Mouse (Mus musculus): ENCODE measurements around the gene Hspa1b. TPM values are rescaled to one million over a fixed set of nuclear protein-coding genes. Genes with fewer than 3 reads are reported as not detected.
"Not testable (repeated sequence)": the region's sequence is repeated elsewhere in the genome, so short reads cannot be mapped to it uniquely, and the experiment has no call there.

Gene Hspa1b
- total RNA-seq, 4 experiments from 2014 or later = 1.4 to 5.5 (median 2.6) TPM

DNA sequence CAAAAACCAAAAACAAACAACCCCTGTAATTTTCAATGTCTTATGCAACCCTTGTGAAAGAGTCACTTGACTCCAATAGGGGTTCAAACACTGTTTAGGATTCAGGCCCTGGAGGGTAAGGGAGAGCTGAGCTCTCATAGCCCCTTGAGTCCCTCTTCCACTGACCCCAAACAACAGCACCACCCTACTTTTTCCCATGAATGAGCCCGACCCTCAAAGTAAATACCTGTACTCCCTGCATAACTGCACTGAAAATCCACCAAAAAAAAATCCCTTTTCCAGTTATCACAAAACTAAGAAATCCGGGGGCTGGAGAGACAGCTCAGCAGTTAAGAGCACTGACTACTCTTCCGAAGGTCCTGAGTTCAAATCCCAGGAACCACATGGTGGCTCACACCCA, 3.2 kb downstream of the Hspa1b start:
- no peak for DNase-seq (ENCODE audit: low spot score)

DNA sequence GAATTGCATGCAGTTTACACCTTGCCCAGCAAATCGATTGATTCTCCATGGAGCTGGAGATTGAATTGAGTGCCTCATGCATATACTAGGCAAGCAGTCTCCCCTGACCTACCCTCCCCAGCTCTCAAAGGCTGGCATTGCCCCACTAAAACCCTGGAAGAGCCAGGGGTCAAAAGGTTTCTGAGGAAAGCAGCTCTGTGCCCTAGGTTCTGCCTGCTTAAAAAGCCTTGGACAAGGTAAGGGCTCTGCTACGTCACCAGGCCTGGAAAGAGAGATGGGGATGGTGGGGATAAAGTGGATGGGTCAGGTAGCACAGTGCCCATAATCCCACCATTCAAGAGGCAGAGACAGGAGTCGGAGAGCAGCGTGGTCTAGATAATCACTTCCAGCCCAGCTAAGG, 4.2 kb downstream of the Hspa1b start:
- no peak for DNase-seq (ENCODE audit: low spot score)

DNA sequence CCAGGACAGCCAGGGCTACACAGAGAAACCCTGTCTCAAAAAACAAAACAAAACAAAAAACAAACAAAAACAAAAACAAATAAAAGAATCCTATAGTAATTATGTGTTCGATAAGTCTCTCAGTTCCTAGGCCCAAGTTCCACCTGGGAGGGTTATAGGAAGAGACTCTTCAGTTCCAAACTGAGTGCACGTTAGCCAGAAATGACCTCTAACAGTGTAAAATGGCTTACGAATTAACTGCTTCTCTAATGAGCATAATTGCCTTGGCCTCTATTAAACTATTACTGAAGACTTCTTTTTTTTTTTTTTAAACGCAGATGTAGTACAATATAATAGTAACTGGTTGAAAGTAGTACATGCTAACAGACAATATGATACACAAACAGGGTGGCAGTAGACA, 5.1 kb downstream of the Hspa1b start:
- no peak for DNase-seq (ENCODE audit: low spot score)

- DNase-seq (ENCODE audit: low spot score) = no peak
Measured at GRCm38 (mm10) chr17:34953258-34953657, 5.8 kb downstream of the Hspa1b start.

- DNase-seq (ENCODE audit: low spot score) = peak; percentile 88
Measured at GRCm38 (mm10) chr17:34952378-34953040, 6.5 kb downstream of the Hspa1b start.

- no peak for DNase-seq (ENCODE audit: low spot score)
Measured at GRCm38 (mm10) chr17:34951636-34952377, 7.2 kb downstream of the Hspa1b start.

GRCm38 (mm10) chr17:34950514-34951455, 8.3 kb downstream of the Hspa1b start:
- DNase-seq (ENCODE audit: low spot score) = no peak

DNA sequence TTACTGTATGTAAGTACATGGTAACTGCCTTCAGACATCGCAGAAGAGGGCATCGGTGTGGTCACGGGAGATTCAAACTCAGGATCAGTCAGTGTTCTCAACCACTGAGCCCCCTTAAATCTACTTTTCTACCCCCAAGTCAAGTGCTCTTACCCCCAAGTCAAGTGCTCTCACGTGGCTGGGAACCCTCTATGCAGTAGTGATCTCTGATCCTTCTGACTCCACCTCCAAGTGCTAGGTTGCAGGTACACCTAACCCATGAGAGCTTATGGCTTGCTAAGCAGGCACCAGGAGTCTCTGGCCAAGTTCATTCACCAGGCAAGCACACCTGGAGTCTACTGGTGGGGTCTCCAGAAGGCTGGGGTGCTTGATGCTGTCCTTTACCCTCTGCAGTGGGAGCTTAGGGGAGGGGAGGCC, 9.5 kb downstream of the Hspa1b start:
- no peak for DNase-seq (ENCODE audit: low spot score)

GRCm38 (mm10) chr17:34948721-34949552, 10.1 kb downstream of the Hspa1b start:
- not testable (repeated sequence) for DNase-seq (ENCODE audit: low spot score)

GRCm38 (mm10) chr17:34947606-34948005, 11.4 kb downstream of the Hspa1b start:
- no peak for DNase-seq (ENCODE audit: low spot score)

DNA sequence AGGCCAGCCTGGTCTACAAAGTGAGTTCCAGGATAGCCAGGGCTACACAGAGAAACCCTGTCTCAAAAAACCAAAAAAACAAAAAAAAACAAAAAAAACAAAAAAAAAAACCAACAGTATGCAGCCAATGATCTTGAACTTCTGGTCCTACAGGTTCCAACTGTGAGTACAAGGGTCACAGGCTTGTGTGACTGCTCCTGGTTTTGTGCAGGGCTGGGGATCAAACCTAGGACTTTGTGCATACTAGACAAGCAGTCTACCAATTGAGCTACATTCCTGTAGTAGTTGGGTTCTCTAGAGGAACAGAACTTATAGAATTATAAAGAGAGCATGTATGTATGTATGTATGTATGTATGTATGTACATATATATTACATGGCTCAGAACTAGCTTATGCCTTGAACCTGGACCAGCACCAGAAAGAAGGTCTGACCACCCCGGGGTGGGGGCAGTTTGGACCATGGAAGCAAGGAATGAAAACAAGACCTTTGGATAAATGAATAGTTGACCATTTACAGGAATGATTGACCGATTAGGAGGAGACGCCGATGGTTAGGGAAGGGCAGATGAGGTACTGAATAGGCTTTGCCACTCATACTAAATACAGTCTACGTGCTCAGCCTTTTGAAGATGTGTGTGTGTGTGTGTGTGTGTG, 12.4 kb downstream of the Hspa1b start:
- DNase-seq (ENCODE audit: low spot score) = no peak

DNA sequence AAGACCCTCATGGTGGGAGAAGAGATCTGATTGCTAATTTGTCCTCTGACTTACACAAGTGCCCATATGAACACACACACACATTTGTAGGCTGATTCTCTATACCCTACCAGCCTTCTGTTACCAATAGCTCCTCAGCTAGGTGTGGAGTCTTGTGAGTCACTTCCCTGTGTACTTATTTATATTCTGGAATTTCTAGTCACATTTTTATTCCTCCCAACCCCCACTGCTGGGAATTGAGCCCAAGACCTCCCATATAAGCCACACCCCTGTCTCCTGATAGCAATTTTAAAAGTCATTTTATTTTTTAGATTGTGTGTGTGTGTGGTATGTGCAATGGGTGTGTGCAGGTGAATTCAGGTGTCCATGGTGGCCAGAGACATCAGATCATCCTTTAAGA, 14.7 kb downstream of the Hspa1b start:
- DNase-seq (ENCODE audit: low spot score) = no peak

DNA sequence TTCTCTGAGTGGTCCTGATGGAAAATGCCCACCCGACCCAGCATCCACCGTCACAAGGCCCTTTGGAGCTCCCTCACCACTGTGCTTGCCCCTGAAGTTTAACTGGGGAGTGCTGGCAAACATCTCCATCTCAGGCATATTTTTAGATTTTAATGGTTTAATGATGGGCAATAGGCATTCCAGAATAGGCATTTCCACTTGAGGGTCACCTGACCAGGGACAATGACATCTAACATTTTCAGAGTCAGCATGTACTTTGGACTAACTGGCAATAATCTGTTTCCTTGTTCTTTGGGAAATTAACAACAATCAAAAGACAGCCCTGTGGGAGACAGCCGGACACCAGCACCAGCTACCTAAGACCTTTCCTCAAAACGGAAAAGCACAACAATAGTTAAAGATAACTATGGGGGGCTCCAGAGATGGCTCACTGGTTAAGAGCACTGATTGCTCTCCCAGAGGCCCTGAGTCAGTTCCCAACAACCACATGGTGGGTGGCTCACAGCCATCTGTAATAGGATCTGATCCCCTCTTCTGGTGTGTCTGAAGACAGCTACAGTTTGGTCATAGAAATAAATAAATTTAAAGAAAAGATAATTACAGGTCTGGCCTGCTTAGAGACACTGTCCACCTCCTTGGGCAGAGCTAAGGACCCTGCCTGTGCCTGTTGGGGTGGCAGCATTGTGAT, 15.8 kb downstream of the Hspa1b start:
- no peak for DNase-seq (ENCODE audit: low spot score)

GRCm38 (mm10) chr17:34941344-34942041, 17.5 kb downstream of the Hspa1b start:
- DNase-seq (ENCODE audit: low spot score) = peak; percentile 45

DNA sequence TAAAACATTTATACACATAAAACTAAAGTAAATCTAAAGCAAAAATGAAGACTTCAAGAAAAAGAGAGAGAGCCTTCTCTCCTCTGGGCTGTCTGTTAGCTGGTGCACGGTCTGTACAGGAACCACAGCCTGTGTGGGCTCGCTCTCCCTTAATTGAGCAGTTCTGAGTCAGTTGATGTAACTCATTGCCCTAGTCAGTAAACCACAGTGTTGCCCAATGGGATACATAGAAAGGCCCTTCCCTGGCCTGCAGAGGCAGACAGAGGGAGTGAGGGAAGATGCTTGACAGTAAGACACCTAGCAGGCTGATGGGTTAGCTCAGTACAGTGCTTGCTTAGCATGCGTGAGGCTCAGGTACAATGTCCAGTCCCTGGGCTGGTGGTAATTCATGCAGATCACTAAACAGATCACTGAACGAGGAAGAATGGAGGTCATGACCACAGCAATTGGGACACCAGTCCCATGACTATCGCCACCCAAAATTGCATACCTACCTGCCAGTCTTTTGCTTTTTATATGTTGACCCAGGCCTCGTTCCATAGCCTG, 21.0 kb downstream of the Hspa1b start:
- no peak for DNase-seq (ENCODE audit: low spot score)

- DNase-seq (ENCODE audit: low spot score) = peak; percentile 31
Measured at GRCm38 (mm10) chr17:34934830-34935229, 24.2 kb downstream of the Hspa1b start.

- DNase-seq (ENCODE audit: low spot score) = no peak
Measured at GRCm38 (mm10) chr17:34934031-34934430, 25.0 kb downstream of the Hspa1b start.

GRCm38 (mm10) chr17:34932287-34932686, 26.8 kb downstream of the Hspa1b start:
- DNase-seq (ENCODE audit: low spot score) = no peak

DNA sequence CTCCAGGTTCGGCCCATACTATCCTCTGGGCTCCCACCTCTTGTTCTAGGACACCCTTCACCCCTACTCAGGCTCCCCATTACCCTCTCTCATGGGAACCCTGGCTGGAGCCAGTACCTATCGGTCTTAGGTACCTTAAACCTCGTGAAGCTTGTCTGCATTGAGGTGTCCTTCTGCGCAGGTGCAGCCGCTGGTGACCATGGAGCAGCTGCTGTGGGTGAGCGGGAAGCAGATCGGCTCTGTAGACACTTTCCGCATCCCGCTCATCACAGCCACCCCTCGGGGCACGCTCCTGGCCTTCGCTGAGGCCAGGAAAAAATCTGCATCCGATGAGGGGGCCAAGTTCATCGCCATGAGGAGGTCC, 27.3 kb downstream of the Hspa1b start:
- DNase-seq (ENCODE audit: low spot score) = no peak

Measured in heart, adult 8-10 months (tissue).